Mouse (Mus musculus): ENCODE measurements around the gene Lrrc73.

Gene Lrrc73

DNA sequence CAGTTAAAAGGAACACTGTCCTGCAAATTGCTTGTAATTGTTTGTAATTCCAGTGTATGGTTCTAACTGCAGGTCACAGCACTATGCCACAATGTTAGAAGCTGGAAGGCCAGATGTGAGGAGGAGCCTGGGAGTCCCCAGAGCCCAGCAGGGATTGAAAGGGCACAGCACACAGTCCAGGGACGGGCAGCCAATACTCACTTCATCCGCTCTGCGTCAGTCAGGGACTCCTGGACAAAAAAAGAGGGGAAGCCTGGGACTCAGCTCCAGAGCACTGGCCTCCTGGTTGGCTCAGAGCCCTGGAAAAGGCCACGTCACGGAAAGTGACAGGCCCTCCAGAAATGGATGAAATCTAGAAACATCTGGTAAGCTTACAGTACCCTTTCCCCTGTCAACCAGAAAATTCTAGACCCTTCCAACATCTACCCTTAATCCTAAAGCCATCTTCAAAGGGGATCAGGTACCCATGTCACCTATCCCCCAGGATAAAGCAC is 8.9 kb downstream of the Lrrc73 start:
- no peak for DNase-seq (ENCODE audit: low spot score)

DNA sequence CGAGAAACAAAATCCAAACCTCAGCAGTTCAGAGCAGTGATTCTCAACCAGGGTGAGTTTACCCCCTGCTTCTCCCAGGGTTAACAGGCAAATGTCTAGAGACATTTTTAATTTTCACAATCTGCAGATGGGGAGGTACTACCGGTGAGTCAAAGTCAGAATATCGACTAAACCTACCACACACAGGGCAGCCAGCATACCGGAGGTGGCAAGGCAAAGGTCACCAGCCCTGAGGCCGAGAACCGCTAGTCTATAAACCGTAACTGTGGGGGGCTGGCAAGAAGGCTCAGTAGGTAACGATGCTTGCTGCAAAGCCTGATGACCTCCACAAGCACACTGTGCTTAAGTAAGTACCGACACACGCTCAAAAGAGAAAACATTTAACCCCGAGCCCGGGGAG is 12.2 kb downstream of the Lrrc73 start:
- DNase-seq (ENCODE audit: low spot score) = no peak

GRCm38 (mm10) chr17:46265918-46266618 is 12.7 kb downstream of the Lrrc73 start:
- DNase-seq (ENCODE audit: low spot score) = peak; percentile 90

- no peak for DNase-seq (ENCODE audit: low spot score)
Observed at GRCm38 (mm10) chr17:46266986-46267385, 13.7 kb downstream of the Lrrc73 start.

DNA sequence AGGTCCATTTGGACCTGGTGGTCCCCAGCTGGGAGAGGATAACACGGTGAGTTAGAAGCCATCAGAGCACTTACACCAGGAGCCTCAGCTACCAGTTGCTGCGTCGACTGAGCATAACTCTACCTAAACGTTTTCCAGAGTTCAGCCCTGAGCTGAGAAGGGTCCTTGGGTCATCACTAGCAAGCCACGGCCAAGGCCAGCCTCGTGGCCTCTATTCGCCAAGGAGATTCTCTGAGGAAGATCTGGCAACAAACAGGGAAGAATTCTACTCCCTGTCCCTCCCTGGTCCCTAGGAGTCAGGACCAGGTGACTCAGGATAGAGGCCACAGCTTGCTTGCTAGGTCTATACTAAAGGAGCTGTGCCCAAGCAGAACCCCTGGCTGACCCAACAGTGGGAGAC is 14.2 kb downstream of the Lrrc73 start:
- DNase-seq (ENCODE audit: low spot score) = no peak

GRCm38 (mm10) chr17:46268026-46268720 is 14.8 kb downstream of the Lrrc73 start:
- DNase-seq (ENCODE audit: low spot score) = no peak

DNA sequence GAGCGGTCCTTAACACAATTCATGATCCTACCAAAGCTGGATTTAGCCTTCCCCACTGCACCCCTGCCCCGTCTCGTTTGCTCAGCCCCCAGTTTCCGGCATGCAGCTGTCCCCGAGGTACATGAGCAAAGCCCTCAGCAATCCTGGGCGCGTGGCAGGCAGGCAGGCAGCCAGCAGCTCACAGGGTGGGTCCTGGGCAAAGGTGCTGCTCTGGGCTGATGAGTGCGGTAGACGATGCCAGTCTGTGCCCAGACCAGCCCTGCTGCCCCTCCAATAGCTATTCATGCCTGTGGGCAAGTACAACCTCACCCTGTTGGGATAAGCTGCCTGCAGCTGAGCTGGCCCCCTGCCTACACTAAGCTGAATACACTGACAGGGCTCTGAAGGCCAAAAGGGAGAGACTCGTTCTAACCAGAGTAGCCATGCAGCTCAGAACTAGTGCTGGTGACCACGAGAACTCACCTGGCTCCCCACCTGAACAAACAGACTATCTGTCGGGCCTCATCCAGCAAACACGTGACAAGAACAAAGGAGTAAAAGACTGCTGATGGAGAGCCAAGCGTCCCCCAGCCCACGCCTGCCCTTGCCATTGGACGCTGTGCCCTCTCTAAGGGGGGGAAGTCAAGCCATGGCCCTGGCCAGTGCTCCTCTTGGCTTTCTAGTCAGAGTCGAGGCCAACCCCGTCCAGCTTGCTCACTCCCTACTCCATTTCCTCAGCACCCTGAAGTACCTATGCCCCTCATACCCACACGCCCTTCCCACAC is 16.6 kb downstream of the Lrrc73 start:
- no peak for DNase-seq (ENCODE audit: low spot score)

DNA sequence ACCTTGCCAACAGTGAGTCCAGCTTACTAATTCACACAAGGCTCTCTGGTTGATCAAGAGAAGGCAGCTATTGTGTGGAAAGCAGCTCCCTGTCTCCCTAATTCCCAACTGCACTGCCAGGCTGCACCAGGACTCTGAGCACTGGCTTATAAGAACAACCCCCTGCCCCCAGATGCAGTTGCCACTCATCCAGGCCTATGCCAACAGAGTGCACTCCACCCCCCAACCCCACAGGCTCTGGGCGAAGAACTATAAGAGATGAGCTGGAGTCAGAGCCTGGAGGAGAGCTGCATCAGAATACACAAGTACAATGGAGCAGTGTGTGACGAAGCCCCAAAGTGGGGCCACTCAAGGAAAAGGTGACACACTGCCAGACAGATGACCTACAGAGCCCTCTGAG is 18.7 kb downstream of the Lrrc73 start:
- peak; percentile 58 for DNase-seq (ENCODE audit: low spot score)

- no peak for DNase-seq (ENCODE audit: low spot score)
Observed at GRCm38 (mm10) chr17:46272675-46273074, 19.3 kb downstream of the Lrrc73 start.

DNA sequence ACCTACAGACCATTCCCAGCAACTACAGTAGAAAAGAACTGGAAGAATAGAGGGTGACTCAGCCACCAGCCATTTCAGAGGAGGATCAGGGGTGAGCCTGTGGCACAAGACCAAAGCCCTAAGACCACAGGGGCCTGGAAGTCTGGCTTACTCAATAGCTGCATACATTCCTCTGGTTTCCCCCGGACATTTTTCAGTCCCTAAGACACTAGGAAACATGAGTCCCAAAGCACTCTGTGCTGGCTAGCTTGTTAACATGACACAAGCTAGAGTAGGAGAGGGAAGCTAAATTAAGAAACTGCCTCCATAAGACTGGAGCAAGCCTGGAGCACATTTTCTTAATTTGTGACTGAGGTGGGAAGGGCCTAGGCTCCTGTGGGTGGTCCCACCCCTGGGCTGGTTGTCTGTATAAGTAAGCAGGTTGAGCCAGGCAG is 20.5 kb downstream of the Lrrc73 start:
- DNase-seq (ENCODE audit: low spot score) = no peak

- no peak for DNase-seq (ENCODE audit: low spot score)
Observed at GRCm38 (mm10) chr17:46274465-46274864, 21.1 kb downstream of the Lrrc73 start.

- no peak for DNase-seq (ENCODE audit: low spot score)
Observed at GRCm38 (mm10) chr17:46275034-46275433, 21.7 kb downstream of the Lrrc73 start.

GRCm38 (mm10) chr17:46275506-46275905 is 22.2 kb downstream of the Lrrc73 start:
- DNase-seq (ENCODE audit: low spot score) = no peak

GRCm38 (mm10) chr17:46277586-46277985 is 24.3 kb downstream of the Lrrc73 start:
- no peak for DNase-seq (ENCODE audit: low spot score)

GRCm38 (mm10) chr17:46278011-46278765 is 24.9 kb downstream of the Lrrc73 start:
- no peak for DNase-seq (ENCODE audit: low spot score)

GRCm38 (mm10) chr17:46282483-46283123 is 29.3 kb downstream of the Lrrc73 start, which contains the start of gene Tjap1:
TSS of gene Tjap1 (minus strand) at chr17:46283026.
- DNase-seq (ENCODE audit: low spot score) = peak; percentile 78

DNA sequence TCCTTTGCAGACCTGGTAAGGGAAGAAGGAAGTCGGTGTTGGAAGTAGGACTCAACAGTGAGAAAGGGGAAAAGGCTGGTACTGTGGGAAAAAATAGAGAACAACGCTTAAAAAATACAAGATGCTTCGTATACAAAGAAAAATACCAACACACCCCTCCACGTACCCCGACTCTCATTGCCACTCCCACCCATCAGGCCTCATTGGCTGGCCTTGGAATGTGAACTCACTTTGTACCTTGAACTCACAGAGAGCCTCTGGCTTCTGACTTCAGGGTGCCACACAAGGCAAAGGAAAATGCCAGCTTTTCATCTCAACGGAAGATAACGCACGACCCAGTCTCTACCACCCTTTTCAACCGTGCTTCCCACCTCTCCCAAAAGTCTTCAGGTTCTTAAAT is 29.8 kb downstream of the Lrrc73 start:
- DNase-seq (ENCODE audit: low spot score) = no peak

- DNase-seq (ENCODE audit: low spot score) = no peak
Observed at GRCm38 (mm10) chr17:46283911-46284310, 30.6 kb downstream of the Lrrc73 start.

DNA sequence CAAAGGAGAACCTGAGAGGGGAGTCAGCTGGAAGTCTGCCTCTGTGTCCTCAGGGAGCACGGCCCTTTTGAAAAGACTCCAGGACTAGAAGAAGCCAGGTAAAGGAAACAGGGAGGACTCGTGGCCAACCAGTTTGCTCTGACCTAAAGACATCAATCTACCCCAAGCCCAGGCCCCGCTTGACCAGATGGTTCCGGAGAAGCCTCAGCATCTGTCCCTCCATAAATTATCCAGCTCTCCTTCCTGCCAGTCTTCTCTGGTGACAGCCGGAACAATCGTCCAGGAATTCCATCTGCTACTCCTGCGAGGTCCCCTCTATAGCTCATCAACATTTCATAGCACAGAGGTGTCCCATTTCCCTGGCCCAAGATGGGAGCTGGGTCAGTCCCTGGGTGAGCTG is 31.3 kb downstream of the Lrrc73 start:
- no peak for DNase-seq (ENCODE audit: low spot score)

DNA sequence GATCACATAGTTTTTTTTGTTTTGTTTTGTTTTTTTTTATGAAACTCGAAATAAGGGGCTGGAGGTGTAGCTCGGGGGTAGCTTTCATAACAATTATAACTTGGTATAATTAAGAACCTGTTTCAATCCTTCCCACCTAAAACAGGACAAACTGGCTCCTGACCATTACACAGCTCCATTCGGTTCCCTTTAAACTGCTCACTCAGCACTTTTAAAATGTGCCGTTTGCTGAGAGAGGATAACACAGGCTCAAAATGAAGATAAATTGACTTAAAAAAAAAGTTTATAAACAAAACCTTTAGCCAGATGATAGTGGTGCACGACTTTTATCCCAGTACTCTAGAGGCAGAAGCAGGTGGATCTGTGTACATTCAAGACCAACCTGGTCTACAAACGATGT is 32.1 kb downstream of the Lrrc73 start:
- no peak for DNase-seq (ENCODE audit: low spot score)

DNA sequence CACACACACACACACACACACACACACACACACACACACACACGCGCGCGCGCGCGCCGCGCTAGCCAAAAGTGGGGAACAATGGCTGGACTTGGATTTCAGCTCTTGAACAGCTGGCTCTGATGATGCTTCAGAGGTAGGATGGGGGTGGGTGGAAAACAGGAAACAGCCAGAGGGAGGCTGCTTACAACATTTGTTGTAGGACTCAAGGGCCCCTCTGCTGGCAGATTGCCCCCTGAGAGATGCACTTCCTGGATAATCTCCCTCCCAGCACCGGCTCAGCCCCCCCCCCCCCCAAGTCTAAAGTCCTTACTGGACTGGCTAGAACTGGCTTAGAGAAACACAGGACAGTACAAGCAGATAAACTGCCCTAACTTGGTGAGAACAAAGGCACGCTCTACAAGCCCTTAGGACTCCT is 34.4 kb downstream of the Lrrc73 start:
- no peak for DNase-seq (ENCODE audit: low spot score)

All from layer of hippocampus, adult 11-12 months (tissue).